Mouse (Mus musculus) ES-Bruce4 (cell line): ENCODE results near the gene Gper1.

Experiments used
- CTCF ChIP-seq: IDR thresholded peaks from one replicate; pipeline ENCODE4 v1.8.1; 2011; ENCODE audit warnings: low read depth, low read length
- POLR2A ChIP-seq: IDR thresholded peaks from one replicate; pipeline ENCODE4 v1.8.1; 2011; ENCODE audit warnings: low read length; ENCODE audit not compliant: insufficient read depth

DNA sequence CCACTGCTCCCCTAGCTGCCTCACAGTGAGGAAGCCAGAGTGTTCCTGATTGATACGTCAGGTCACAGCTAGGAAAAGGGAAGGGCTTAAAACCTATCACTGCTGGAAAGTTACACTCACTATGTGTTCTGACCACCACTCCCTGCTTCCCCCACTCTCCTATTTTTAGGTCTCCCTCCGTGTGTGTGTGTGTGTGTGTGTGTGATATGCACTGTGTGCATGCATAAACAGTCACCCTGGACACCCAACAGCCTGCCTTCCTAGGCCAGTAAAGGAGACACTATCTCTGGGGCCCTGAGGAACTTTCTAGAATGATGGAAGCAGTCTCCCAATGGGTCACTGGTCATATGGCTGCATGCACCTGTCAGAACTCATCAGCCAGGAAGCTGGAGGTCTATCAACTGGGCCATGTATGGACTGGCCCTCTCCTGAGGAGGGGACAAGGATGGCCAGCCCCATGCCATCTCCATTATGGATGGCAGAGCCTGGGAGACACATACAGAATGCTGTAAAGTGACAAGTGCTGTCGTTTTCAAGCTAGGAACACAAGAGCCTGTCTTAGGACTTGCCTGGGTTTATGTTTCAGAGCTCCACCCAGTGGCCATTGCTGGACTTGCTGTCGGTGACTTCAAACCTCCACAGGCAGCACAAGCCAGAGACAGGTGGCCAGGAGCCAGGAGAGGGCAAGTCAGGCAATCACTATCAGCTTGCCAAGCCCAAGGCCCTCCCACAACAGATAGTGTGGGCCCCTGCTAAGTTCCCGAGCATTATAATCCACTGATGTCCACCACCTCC, 24.8 kb upstream of the Gper1 start:
- TF ChIP-seq CTCF (peak; percentile 79), POLR2A (no peak)
